Mouse (Mus musculus): ENCODE measurements around the gene Rasa3.

GRCm38 (mm10) chr8:13698281-13698680 lies 20.9 kb upstream of the Rasa3 start:
- no peak for TF ChIP-seq CTCF (IDR thresholded peaks at IDR 0.05; ENCODE audit: borderline replicate concordance, insufficient read depth, low read length)
- no peak for TF ChIP-seq POLR2A (IDR thresholded peaks at IDR 0.05; ENCODE audit: low read depth, low read length)

Data from embryonic fibroblast, embryonic 13.5 days (primary cell).